Mouse (Mus musculus): ENCODE data around the gene Igf1. TPM values are rescaled to one million over a fixed set of nuclear protein-coding genes. Genes with fewer than 3 reads are reported as not detected.

The Igf1 gene
- polyA plus RNA-seq, 1 experiment from 2014 or later, result 142 TPM

GRCm38 (mm10) chr10:87832101-87832500 is 26.0 kb upstream of the Igf1 start:
- Histone ChIP-seq H3K27ac (replicated peaks; ENCODE audit: low read depth, low read length) (no peak overlapping the region), H3K4me1 (ENCODE audit: control insufficient read depth, insufficient read depth, low read length) (no peaks in the 10 kb centered on the region), H3K4me3 (ENCODE audit: low read depth, low read length) (no peak overlapping the region), H3K9me3 (ENCODE audit: control insufficient read depth, low read length) (no peaks in the 10 kb centered on the region), H3K27me3 (replicated peaks; ENCODE audit: control insufficient read depth, insufficient read depth, low read length) (no peaks in the 10 kb centered on the region), H3K4me2 (ENCODE audit: low read depth, low read length) (no peak overlapping the region), H3K36me3 (ENCODE audit: control insufficient read depth, insufficient read depth, low read length) (no peaks in the 10 kb centered on the region), H3K9ac (ENCODE audit: low read depth, low read length) (no peak overlapping the region)
- no peak for ATAC-seq (ENCODE audit: low read depth)
- WGBS, result 96% methylated on average over 1 of the region's 1 CpGs
- DNase-seq (ENCODE audit: low spot score), result no peak

- no peaks in the 10 kb centered on the region for H3K36me3 ChIP-seq (ENCODE audit: control insufficient read depth, insufficient read depth, low read length)
- no peak overlapping the region for H3K4me3 ChIP-seq (ENCODE audit: low read depth, low read length)
- H3K4me1 ChIP-seq (ENCODE audit: control insufficient read depth, insufficient read depth, low read length), result no peaks in the 10 kb centered on the region
- ATAC-seq (ENCODE audit: low read depth), result no peak
- no peaks in the 10 kb centered on the region for H3K27me3 ChIP-seq (replicated peaks; ENCODE audit: control insufficient read depth, insufficient read depth, low read length)
- H3K4me2 ChIP-seq (ENCODE audit: low read depth, low read length), result no peak overlapping the region
- no peak for DNase-seq (ENCODE audit: low spot score)
- H3K27ac ChIP-seq (replicated peaks; ENCODE audit: low read depth, low read length), result no peak overlapping the region
- no peak overlapping the region for H3K9ac ChIP-seq (ENCODE audit: low read depth, low read length)
- WGBS, result 93% methylated on average over 1 of the region's 1 CpGs
- H3K9me3 ChIP-seq (ENCODE audit: control insufficient read depth, low read length), result no peaks in the 10 kb centered on the region
Measured at GRCm38 (mm10) chr10:87839454-87839853, 18.6 kb upstream of the Igf1 start.

- ATAC-seq (ENCODE audit: low read depth) (no peak), DNase-seq (ENCODE audit: low spot score) (no peak)
- Histone ChIP-seq H3K4me3 (ENCODE audit: low read depth, low read length) (no peak overlapping the region), H3K9me3 (ENCODE audit: control insufficient read depth, low read length) (no peaks in the 10 kb centered on the region), H3K27ac (replicated peaks; ENCODE audit: low read depth, low read length) (no peak overlapping the region), H3K4me2 (ENCODE audit: low read depth, low read length) (no peak overlapping the region), H3K9ac (ENCODE audit: low read depth, low read length) (no peak overlapping the region), H3K4me1 (ENCODE audit: control insufficient read depth, insufficient read depth, low read length) (no peaks in the 10 kb centered on the region), H3K27me3 (replicated peaks; ENCODE audit: control insufficient read depth, insufficient read depth, low read length) (no peaks in the 10 kb centered on the region), H3K36me3 (ENCODE audit: control insufficient read depth, insufficient read depth, low read length) (no peaks in the 10 kb centered on the region)
- WGBS, result 80% methylated on average over 4 of the region's 4 CpGs
Measured at GRCm38 (mm10) chr10:87842501-87842900, 15.6 kb upstream of the Igf1 start.

GRCm38 (mm10) chr10:87844917-87845552 is 13.0 kb upstream of the Igf1 start:
- H3K36me3 ChIP-seq (ENCODE audit: control insufficient read depth, insufficient read depth, low read length), result no peaks in the 10 kb centered on the region
- no peaks in the 10 kb centered on the region for H3K9me3 ChIP-seq (ENCODE audit: control insufficient read depth, low read length)
- DNase-seq (ENCODE audit: low spot score), result no peak
- H3K4me1 ChIP-seq (ENCODE audit: control insufficient read depth, insufficient read depth, low read length), result no peaks in the 10 kb centered on the region
- ATAC-seq (ENCODE audit: low read depth), result no peak
- H3K27me3 ChIP-seq (replicated peaks; ENCODE audit: control insufficient read depth, insufficient read depth, low read length), result no peaks in the 10 kb centered on the region
- no peak overlapping the region for H3K4me3 ChIP-seq (ENCODE audit: low read depth, low read length)
- H3K9ac ChIP-seq (ENCODE audit: low read depth, low read length), result no peak overlapping the region
- 36% methylated on average over 8 of the region's 8 CpGs for WGBS
- H3K27ac ChIP-seq (replicated peaks; ENCODE audit: low read depth, low read length), result no peak overlapping the region
- no peak overlapping the region for H3K4me2 ChIP-seq (ENCODE audit: low read depth, low read length)

GRCm38 (mm10) chr10:87847882-87848281 is 10.2 kb upstream of the Igf1 start:
- Histone ChIP-seq H3K4me1 (ENCODE audit: control insufficient read depth, insufficient read depth, low read length) (no peaks in the 10 kb centered on the region), H3K27me3 (replicated peaks; ENCODE audit: control insufficient read depth, insufficient read depth, low read length) (no peaks in the 10 kb centered on the region), H3K4me2 (ENCODE audit: low read depth, low read length) (no peak overlapping the region), H3K4me3 (ENCODE audit: low read depth, low read length) (no peak overlapping the region), H3K9me3 (ENCODE audit: control insufficient read depth, low read length) (no peaks in the 10 kb centered on the region), H3K36me3 (ENCODE audit: control insufficient read depth, insufficient read depth, low read length) (no peaks in the 10 kb centered on the region), H3K9ac (ENCODE audit: low read depth, low read length) (no peak overlapping the region), H3K27ac (replicated peaks; ENCODE audit: low read depth, low read length) (no peak overlapping the region)
- no peak for DNase-seq (ENCODE audit: low spot score)
- ATAC-seq (ENCODE audit: low read depth), result no peak
- 54% methylated on average over 4 of the region's 4 CpGs for WGBS

- H3K27me3 ChIP-seq (replicated peaks; ENCODE audit: control insufficient read depth, insufficient read depth, low read length), result no peaks in the 10 kb centered on the region
- ATAC-seq (ENCODE audit: low read depth) (no peak), DNase-seq (ENCODE audit: low spot score) (no peak)
- no peak overlapping the region for H3K9ac ChIP-seq (ENCODE audit: low read depth, low read length)
- H3K4me1 ChIP-seq (ENCODE audit: control insufficient read depth, insufficient read depth, low read length), result no peaks in the 10 kb centered on the region
- no peak overlapping the region for H3K27ac ChIP-seq (replicated peaks; ENCODE audit: low read depth, low read length)
- no peak overlapping the region for H3K4me2 ChIP-seq (ENCODE audit: low read depth, low read length)
- H3K4me3 ChIP-seq (ENCODE audit: low read depth, low read length), result no peak overlapping the region
- no peaks in the 10 kb centered on the region for H3K36me3 ChIP-seq (ENCODE audit: control insufficient read depth, insufficient read depth, low read length)
- 58% methylated on average over 2 of the region's 2 CpGs for WGBS
- no peaks in the 10 kb centered on the region for H3K9me3 ChIP-seq (ENCODE audit: control insufficient read depth, low read length)
Measured at GRCm38 (mm10) chr10:87848419-87848818, 9.6 kb upstream of the Igf1 start.

- WGBS, result 45% methylated on average over 3 of the region's 3 CpGs
- no peaks in the 10 kb centered on the region for H3K27me3 ChIP-seq (replicated peaks; ENCODE audit: control insufficient read depth, insufficient read depth, low read length)
Measured at GRCm38 (mm10) chr10:87851492-87851891, 6.6 kb upstream of the Igf1 start.

GRCm38 (mm10) chr10:87854408-87854807 is 3.7 kb upstream of the Igf1 start:
- H3K9me3 ChIP-seq (ENCODE audit: control insufficient read depth, low read length), result no peaks in the 10 kb centered on the region
- H3K4me2 ChIP-seq (ENCODE audit: low read depth, low read length), result no peak overlapping the region
- no peak overlapping the region for H3K27ac ChIP-seq (replicated peaks; ENCODE audit: low read depth, low read length)
- no peak overlapping the region for H3K9ac ChIP-seq (ENCODE audit: low read depth, low read length)
- H3K4me3 ChIP-seq (ENCODE audit: low read depth, low read length), result no peak overlapping the region
- peak; percentile 56 for DNase-seq (ENCODE audit: low spot score)
- 4% methylated on average over 5 of the region's 5 CpGs for WGBS
- H3K4me1 ChIP-seq (ENCODE audit: control insufficient read depth, insufficient read depth, low read length), result peaks cover 31% of the 10 kb centered on the region
- no peaks in the 10 kb centered on the region for H3K36me3 ChIP-seq (ENCODE audit: control insufficient read depth, insufficient read depth, low read length)
- ATAC-seq (ENCODE audit: low read depth), result no peak
- H3K27me3 ChIP-seq (replicated peaks; ENCODE audit: control insufficient read depth, insufficient read depth, low read length), result no peaks in the 10 kb centered on the region

More at GRCm38 (mm10) chr10:87851492-87851891, 6.6 kb upstream of the Igf1 start:
- H3K9me3 ChIP-seq (ENCODE audit: control insufficient read depth, low read length), result no peaks in the 10 kb centered on the region
- no peaks in the 10 kb centered on the region for H3K36me3 ChIP-seq (ENCODE audit: control insufficient read depth, insufficient read depth, low read length)
- no peak overlapping the region for H3K9ac ChIP-seq (ENCODE audit: low read depth, low read length)
- peaks cover 13% of the 10 kb centered on the region; the same call in 1 of the 2 replicates for H3K4me1 ChIP-seq (ENCODE audit: control insufficient read depth, insufficient read depth, low read length)
- no peak overlapping the region for H3K27ac ChIP-seq (replicated peaks; ENCODE audit: low read depth, low read length)
- H3K4me3 ChIP-seq (ENCODE audit: low read depth, low read length), result no peak overlapping the region
- no peak; the same call in 1 of the 2 replicates for ATAC-seq (ENCODE audit: low read depth)
- no peak overlapping the region for H3K4me2 ChIP-seq (ENCODE audit: low read depth, low read length)
- no peak for DNase-seq (ENCODE audit: low spot score)

GRCm38 (mm10) chr10:87855423-87856122 is 2.5 kb upstream of the Igf1 start:
- DNase-seq (ENCODE audit: low spot score) (no peak), ATAC-seq (ENCODE audit: low read depth) (no peak)
- H3K27ac ChIP-seq (replicated peaks; ENCODE audit: low read depth, low read length), result no peak overlapping the region
- no peaks in the 10 kb centered on the region for H3K36me3 ChIP-seq (ENCODE audit: control insufficient read depth, insufficient read depth, low read length)
- H3K4me3 ChIP-seq (ENCODE audit: low read depth, low read length), result no peak overlapping the region
- H3K4me1 ChIP-seq (ENCODE audit: control insufficient read depth, insufficient read depth, low read length), result peaks cover 31% of the 10 kb centered on the region
- no peaks in the 10 kb centered on the region for H3K27me3 ChIP-seq (replicated peaks; ENCODE audit: control insufficient read depth, insufficient read depth, low read length)
- WGBS, result 70% methylated on average over 13 of the region's 13 CpGs
- no peaks in the 10 kb centered on the region for H3K9me3 ChIP-seq (ENCODE audit: control insufficient read depth, low read length)
- H3K4me2 ChIP-seq (ENCODE audit: low read depth, low read length), result no peak overlapping the region
- H3K9ac ChIP-seq (ENCODE audit: low read depth, low read length), result no peak overlapping the region

Data from embryonic facial prominence, embryonic 14.5 days (tissue).